Mouse (Mus musculus) liver, adult (tissue): Measurements from ENCODE around the gene Babam2.

Experiments used
- GATA4 ChIP-seq: IDR thresholded peaks from 2 replicates; pipeline ENCODE4 v1.6.1; 2014; ENCODE audit warnings: mild to moderate bottlenecking, low read length; ENCODE audit not compliant: insufficient replicate concordance

Gene Babam2

GRCm38 (mm10) chr5:31792863-31793262, 95.4 kb downstream of the Babam2 start:
- no peak for TF ChIP-seq GATA4

GRCm38 (mm10) chr5:31795414-31795813, 97.9 kb downstream of the Babam2 start:
- no peak for TF ChIP-seq GATA4

GRCm38 (mm10) chr5:31796979-31797378, 99.5 kb downstream of the Babam2 start:
- TF ChIP-seq GATA4: no peak

- no peak for TF ChIP-seq GATA4
Observed at GRCm38 (mm10) chr5:31804751-31805150, 107.3 kb downstream of the Babam2 start.

- no peak for TF ChIP-seq GATA4
Observed at GRCm38 (mm10) chr5:31807312-31807711, 109.8 kb downstream of the Babam2 start.

- no peak for TF ChIP-seq GATA4
Observed at GRCm38 (mm10) chr5:31808271-31808670, 110.8 kb downstream of the Babam2 start.

GRCm38 (mm10) chr5:31810796-31811662, 113.5 kb downstream of the Babam2 start:
- TF ChIP-seq GATA4: no peak

GRCm38 (mm10) chr5:31811663-31812001, 114.1 kb downstream of the Babam2 start:
- no peak for TF ChIP-seq GATA4

- no peak for TF ChIP-seq GATA4
Observed at GRCm38 (mm10) chr5:31813156-31813675, 115.7 kb downstream of the Babam2 start.

- no peak for TF ChIP-seq GATA4
Observed at GRCm38 (mm10) chr5:31814068-31814467, 116.6 kb downstream of the Babam2 start.

GRCm38 (mm10) chr5:31815129-31815528, 117.6 kb downstream of the Babam2 start:
- no peak for TF ChIP-seq GATA4

- no peak for TF ChIP-seq GATA4
Observed at GRCm38 (mm10) chr5:31816082-31816481, 118.6 kb downstream of the Babam2 start.

- TF ChIP-seq GATA4: no peak
Observed at GRCm38 (mm10) chr5:31820801-31821200, 123.3 kb downstream of the Babam2 start.

- TF ChIP-seq GATA4: no peak
Observed at GRCm38 (mm10) chr5:31821204-31821603, 123.7 kb downstream of the Babam2 start.

- no peak for TF ChIP-seq GATA4
Observed at GRCm38 (mm10) chr5:31823673-31824072, 126.2 kb downstream of the Babam2 start.

- no peak for TF ChIP-seq GATA4
Observed at GRCm38 (mm10) chr5:31824126-31824525, 126.6 kb downstream of the Babam2 start.

- TF ChIP-seq GATA4: no peak
Observed at GRCm38 (mm10) chr5:31827304-31827703, 129.8 kb downstream of the Babam2 start.
